Mouse (Mus musculus): Measurements from ENCODE around the gene Ctsz. TPM values are rescaled to one million over a fixed set of nuclear protein-coding genes. Genes with fewer than 3 reads are reported as not detected.

Gene Ctsz
- polyA plus RNA-seq, 2 experiments: 71.0 to 96.9 TPM

GRCm38 (mm10) chr2:174391936-174392335, 46.9 kb downstream of the Ctsz start:
- ATAC-seq (ENCODE audit: insufficient read depth) (no peak), DNase-seq (ENCODE audit: low read depth in 3 of 3, low spot score in 3 of 3) (no peak)
- TF ChIP-seq CTCF (IDR thresholded peaks at IDR 0.05; ENCODE audit: low read depth): no peak
- TF ChIP-seq EP300 (IDR thresholded peaks at IDR 0.05; ENCODE audit: low read depth): no peak
- H3K4me2 ChIP-seq (ENCODE audit: low read depth): no peak overlapping the region
- H3K9ac ChIP-seq (replicated peaks): no peak overlapping the region
- no peak overlapping the region for H3K4me3 ChIP-seq (ENCODE audit: insufficient read depth in 1 of 2, low read depth in 2 of 2, low read length in 2 of 2)
- no peaks in the 10 kb centered on the region for H3K27me3 ChIP-seq (ENCODE audit: control insufficient read depth, insufficient read depth, low read length)
- H3K27ac ChIP-seq: no peak overlapping the region
- H3K36me3 ChIP-seq (replicated peaks; ENCODE audit: control insufficient read depth, insufficient read depth, low read depth): no peaks in the 10 kb centered on the region
- no peaks in the 10 kb centered on the region for H3K9me3 ChIP-seq (ENCODE audit: control insufficient read depth, low read length)
- H3K4me1 ChIP-seq (replicated peaks; ENCODE audit: control insufficient read depth in 2 of 2, insufficient read depth in 2 of 2, low read length in 1 of 2): no peaks in the 10 kb centered on the region
- 64% methylated on average over 3 of the region's 3 CpGs for WGBS (ENCODE audit: insufficient replicate concordance)

- Histone ChIP-seq H3K9me3 (ENCODE audit: control insufficient read depth, low read length) (no peaks in the 10 kb centered on the region), H3K36me3 (replicated peaks; ENCODE audit: control insufficient read depth, insufficient read depth, low read depth) (no peaks in the 10 kb centered on the region), H3K27ac (no peak overlapping the region), H3K4me3 (ENCODE audit: insufficient read depth in 1 of 2, low read depth in 2 of 2, low read length in 2 of 2) (no peak overlapping the region), H3K27me3 (ENCODE audit: control insufficient read depth, insufficient read depth, low read length) (no peaks in the 10 kb centered on the region), H3K4me1 (replicated peaks; ENCODE audit: control insufficient read depth in 2 of 2, insufficient read depth in 2 of 2, low read length in 1 of 2) (no peaks in the 10 kb centered on the region), H3K9ac (replicated peaks) (no peak overlapping the region), H3K4me2 (ENCODE audit: low read depth) (no peak overlapping the region)
- DNase-seq (ENCODE audit: low read depth in 3 of 3, low spot score in 3 of 3): no peak
- TF ChIP-seq CTCF (IDR thresholded peaks at IDR 0.05; ENCODE audit: low read depth) (no peak), EP300 (IDR thresholded peaks at IDR 0.05; ENCODE audit: low read depth) (no peak)
- ATAC-seq (ENCODE audit: insufficient read depth): no peak
- WGBS (ENCODE audit: insufficient replicate concordance): 76% methylated on average over 9 of the region's 9 CpGs
Observed at GRCm38 (mm10) chr2:174381021-174381420, 57.8 kb downstream of the Ctsz start.

Other genes starting within 250 kb of the Ctsz start
- 231 and 302 TPM in 2 replicates for gene Gnas, start 154.7 kb downstream of the Ctsz start, polyA plus RNA-seq (2012; rRNA removed)
- 286 and 331 TPM in 2 replicates for gene Gnas, start 154.7 kb downstream of the Ctsz start, polyA plus RNA-seq (2014; fragmentation: Nextera tagmentation; extraction: Ambion mirVana)
- gene Gm20721, start 92.3 kb downstream of the Ctsz start, polyA plus RNA-seq (2012; rRNA removed): 0.14 and 0.74 TPM in 2 replicates
- gene Gm20721, start 92.3 kb downstream of the Ctsz start, polyA plus RNA-seq (2014; fragmentation: Nextera tagmentation; extraction: Ambion mirVana): 0.64 and 0.88 TPM in 2 replicates
- gene Nelfcd, start 23.2 kb downstream of the Ctsz start, polyA plus RNA-seq (2012; rRNA removed): 54.1 and 58.2 TPM in 2 replicates
- gene Nelfcd, start 23.2 kb downstream of the Ctsz start, polyA plus RNA-seq (2014; fragmentation: Nextera tagmentation; extraction: Ambion mirVana): 62.1 and 70.0 TPM in 2 replicates
- 24.3 and 25.5 TPM in 2 replicates for gene Tubb1, start 11.7 kb upstream of the Ctsz start, polyA plus RNA-seq (2012; rRNA removed)
- 24.9 and 32.2 TPM in 2 replicates for gene Tubb1, start 11.7 kb upstream of the Ctsz start, polyA plus RNA-seq (2014; fragmentation: Nextera tagmentation; extraction: Ambion mirVana)
- gene Atp5e, start 25.1 kb upstream of the Ctsz start, polyA plus RNA-seq (2012; rRNA removed): 145 and 238 TPM in 2 replicates
- 467 and 483 TPM in 2 replicates for gene Atp5e, start 25.1 kb upstream of the Ctsz start, polyA plus RNA-seq (2014; fragmentation: Nextera tagmentation; extraction: Ambion mirVana)
- gene Prelid3b, start 34.0 kb upstream of the Ctsz start, polyA plus RNA-seq (2012; rRNA removed): 43.3 and 60.7 TPM in 2 replicates
- gene Prelid3b, start 34.0 kb upstream of the Ctsz start, polyA plus RNA-seq (2014; fragmentation: Nextera tagmentation; extraction: Ambion mirVana): 90.8 and 96.6 TPM in 2 replicates
- 0.02 and 0.03 TPM in 2 replicates for gene Zfp831, start 204.5 kb upstream of the Ctsz start, polyA plus RNA-seq (2012; rRNA removed)
- gene Zfp831, start 204.5 kb upstream of the Ctsz start, polyA plus RNA-seq (2014; fragmentation: Nextera tagmentation; extraction: Ambion mirVana): 0.01 TPM in 1 of 2 replicates, not detected in the other